Mouse (Mus musculus): ENCODE measurements at regions not wholly inside any gene's neighbourhood (a gene's known extent, or its start where the extent isn't known, plus 50 kb on each side); places are given as distances from the start of the nearest gene placed in this dataset.

DNA sequence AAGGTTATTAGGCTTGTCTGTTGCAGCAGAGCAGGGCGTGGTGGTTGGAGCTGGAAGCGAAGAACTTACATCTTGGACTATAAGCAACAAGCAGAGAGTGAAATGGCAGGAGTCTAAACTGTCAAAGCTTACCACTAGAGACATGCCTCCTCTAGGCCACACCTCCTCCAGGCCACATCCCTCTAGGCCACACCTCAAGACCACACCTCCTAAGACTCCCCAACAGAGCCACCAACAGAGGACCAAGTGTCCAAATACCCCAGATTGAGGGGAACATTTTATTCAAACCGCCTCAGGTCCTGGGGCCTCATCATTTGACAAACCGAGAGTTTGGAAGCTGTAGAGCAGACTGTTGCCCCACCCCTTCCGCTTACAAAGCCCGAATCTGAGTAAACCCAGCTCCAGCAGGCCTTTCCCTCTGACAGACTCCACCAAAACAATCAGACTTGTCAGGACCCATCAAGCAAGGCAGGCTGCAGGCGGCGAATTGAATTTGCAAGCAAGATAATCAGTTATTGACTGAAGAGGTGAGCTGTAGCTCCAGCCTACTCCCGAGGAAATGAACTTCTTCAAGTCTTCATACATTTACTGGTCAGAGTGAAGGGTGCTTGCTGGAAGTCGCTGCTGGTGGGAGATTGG, 253.5 kb upstream of the Kcnab2 start:
- Histone ChIP-seq H3K27ac (replicated peaks) (no peak overlapping the region), H3K9me3 (replicated peaks) (no peaks in the 10 kb centered on the region), H3K27me3 (no peaks in the 10 kb centered on the region), H3K4me3 (replicated peaks) (no peak overlapping the region), H3K4me2 (no peak overlapping the region), H3K4me1 (replicated peaks) (no peaks in the 10 kb centered on the region), H3K36me3 (replicated peaks) (no peaks in the 10 kb centered on the region), H3K9ac (no peak overlapping the region)
- WGBS (ENCODE audit: insufficient replicate concordance) = 42% methylated on average over 10 of the region's 10 CpGs
- no peak for ATAC-seq (ENCODE audit: insufficient read depth)

DNA sequence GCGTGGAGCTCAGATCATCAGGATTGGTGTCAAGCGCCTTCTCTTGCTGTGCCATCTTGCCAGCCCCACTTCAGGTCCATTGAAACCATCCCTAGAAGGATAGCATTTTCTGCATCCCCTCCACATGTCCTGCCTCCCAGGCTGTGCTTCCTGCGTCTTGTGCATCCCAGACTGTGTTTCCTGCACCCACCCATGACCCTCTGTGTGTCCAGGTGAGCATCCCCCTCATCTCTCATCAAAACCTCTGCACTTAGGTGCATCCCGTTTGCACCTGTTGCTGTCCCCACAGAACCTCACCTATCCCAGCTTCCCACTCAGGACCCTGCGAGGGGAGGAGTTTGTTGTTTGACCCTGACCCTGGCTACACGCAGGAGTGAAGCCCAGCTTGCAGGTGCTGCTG, 251.8 kb upstream of the Kcnab2 start:
- Histone ChIP-seq H3K27ac (replicated peaks) (no peak overlapping the region), H3K36me3 (replicated peaks) (no peaks in the 10 kb centered on the region), H3K9me3 (replicated peaks) (no peaks in the 10 kb centered on the region), H3K4me3 (replicated peaks) (no peak overlapping the region), H3K4me2 (no peak overlapping the region), H3K4me1 (replicated peaks) (no peaks in the 10 kb centered on the region), H3K27me3 (no peaks in the 10 kb centered on the region), H3K9ac (no peak overlapping the region)
- 61% methylated on average over 6 of the region's 6 CpGs for WGBS (ENCODE audit: insufficient replicate concordance)
- no peak for ATAC-seq (ENCODE audit: insufficient read depth)

DNA sequence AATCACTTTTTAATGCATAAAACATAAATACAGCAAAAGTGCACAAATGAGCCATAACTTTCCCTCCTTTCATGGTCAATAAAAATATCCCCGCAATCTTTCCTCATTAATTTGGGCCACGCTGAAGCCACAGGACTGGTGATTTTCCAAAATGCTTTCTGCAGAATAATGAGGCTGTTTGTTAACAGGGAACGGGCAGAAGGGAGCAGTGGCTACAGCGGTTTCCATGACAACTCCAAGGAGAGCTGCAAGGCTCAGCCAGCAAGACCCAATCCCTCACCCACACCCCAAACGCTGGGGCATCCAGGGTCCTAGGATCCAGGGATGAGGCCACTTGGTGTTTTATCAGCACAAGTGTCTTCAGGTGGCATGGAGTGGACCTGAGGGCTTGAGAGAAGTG, 248.2 kb upstream of the Kcnab2 start:
- Histone ChIP-seq H3K9ac (no peak overlapping the region), H3K36me3 (replicated peaks) (no peaks in the 10 kb centered on the region), H3K27me3 (no peaks in the 10 kb centered on the region), H3K27ac (replicated peaks) (no peak overlapping the region), H3K4me3 (replicated peaks) (no peak overlapping the region), H3K4me1 (replicated peaks) (no peaks in the 10 kb centered on the region), H3K4me2 (no peak overlapping the region), H3K9me3 (replicated peaks) (no peaks in the 10 kb centered on the region)
- ATAC-seq (ENCODE audit: insufficient read depth) = no peak
- WGBS (ENCODE audit: insufficient replicate concordance) = 56% methylated on average over 5 of the region's 5 CpGs

DNA sequence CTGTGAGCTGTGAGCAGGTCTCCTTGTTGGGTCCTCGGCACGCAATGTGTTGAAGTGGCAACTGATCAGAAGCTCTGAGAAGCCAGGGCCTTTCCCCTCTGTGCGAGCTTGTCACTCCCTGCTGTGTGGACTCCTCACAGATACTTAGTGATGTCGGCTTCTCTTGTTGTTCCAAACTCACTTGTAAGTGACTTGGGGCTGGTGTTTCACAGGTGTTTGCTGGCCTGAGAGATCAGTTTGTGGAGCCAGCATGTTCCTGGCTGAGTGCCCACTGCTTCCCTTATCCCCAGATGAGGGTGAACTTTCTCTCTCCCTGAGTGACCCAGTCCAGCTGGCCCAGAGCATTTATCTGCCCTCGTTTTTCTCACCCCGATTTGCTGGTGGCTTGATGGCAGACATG, 247.8 kb upstream of the Kcnab2 start:
- no peak for ATAC-seq (ENCODE audit: insufficient read depth)
- Histone ChIP-seq H3K27me3 (no peaks in the 10 kb centered on the region), H3K27ac (replicated peaks) (no peak overlapping the region), H3K9ac (no peak overlapping the region), H3K36me3 (replicated peaks) (no peaks in the 10 kb centered on the region), H3K4me1 (replicated peaks) (no peaks in the 10 kb centered on the region), H3K9me3 (replicated peaks) (no peaks in the 10 kb centered on the region), H3K4me3 (replicated peaks) (no peak overlapping the region), H3K4me2 (no peak overlapping the region)
- WGBS (ENCODE audit: insufficient replicate concordance) = 51% methylated on average over 6 of the region's 6 CpGs

DNA sequence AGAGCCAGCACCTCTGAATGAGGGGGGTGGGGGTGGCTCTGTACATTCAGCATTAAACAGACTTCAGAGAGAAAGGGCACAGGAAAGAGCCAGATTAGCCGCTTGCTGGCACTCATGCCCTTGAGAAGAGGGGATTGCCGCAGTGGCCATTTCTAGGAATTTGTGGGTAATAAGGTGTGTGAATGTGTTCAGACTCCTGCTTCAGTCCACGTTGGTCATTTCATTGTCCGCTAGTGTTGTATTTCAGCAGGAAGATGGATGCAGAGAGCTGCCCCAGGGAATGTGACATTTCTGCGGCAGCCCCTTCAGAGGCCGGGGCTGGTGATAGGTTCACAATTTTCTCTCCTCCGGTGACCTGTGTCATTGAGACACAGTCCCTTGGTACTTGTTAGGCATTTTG, 247.1 kb upstream of the Kcnab2 start:
- no peaks in the 10 kb centered on the region for H3K36me3 ChIP-seq (replicated peaks)
- no peak overlapping the region for H3K4me3 ChIP-seq (replicated peaks)
- H3K9me3 ChIP-seq (replicated peaks) = no peaks in the 10 kb centered on the region
- no peak for ATAC-seq (ENCODE audit: insufficient read depth)
- WGBS (ENCODE audit: insufficient replicate concordance) = 69% methylated on average over 7 of the region's 7 CpGs
- no peak overlapping the region for H3K27ac ChIP-seq (replicated peaks)
- no peaks in the 10 kb centered on the region for H3K4me1 ChIP-seq (replicated peaks)
- no peak overlapping the region for H3K4me2 ChIP-seq
- H3K27me3 ChIP-seq = no peaks in the 10 kb centered on the region
- H3K9ac ChIP-seq = no peak overlapping the region

DNA sequence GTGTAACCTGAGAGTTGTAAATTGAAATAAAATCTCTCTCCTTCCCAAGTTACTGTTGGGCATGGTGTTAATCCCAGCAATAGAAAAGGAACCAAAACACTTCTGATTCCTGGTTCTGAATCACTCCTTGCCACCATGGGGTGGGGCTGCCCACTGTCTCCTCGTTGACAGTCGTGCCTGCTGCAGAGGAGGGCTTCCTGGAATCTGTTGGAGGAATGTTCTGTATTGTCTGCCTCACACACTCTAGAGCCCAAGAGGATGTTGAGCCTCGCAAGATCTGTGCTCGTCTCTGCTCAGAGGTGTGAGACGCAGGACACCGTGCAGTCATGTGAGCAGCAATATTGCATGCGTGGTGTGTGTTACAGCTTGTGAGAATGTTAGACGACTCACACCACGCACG, 246.4 kb upstream of the Kcnab2 start:
- no peak for ATAC-seq (ENCODE audit: insufficient read depth)
- WGBS (ENCODE audit: insufficient replicate concordance) = 53% methylated on average over 10 of the region's 10 CpGs
- no peaks in the 10 kb centered on the region for H3K9me3 ChIP-seq (replicated peaks)

DNA sequence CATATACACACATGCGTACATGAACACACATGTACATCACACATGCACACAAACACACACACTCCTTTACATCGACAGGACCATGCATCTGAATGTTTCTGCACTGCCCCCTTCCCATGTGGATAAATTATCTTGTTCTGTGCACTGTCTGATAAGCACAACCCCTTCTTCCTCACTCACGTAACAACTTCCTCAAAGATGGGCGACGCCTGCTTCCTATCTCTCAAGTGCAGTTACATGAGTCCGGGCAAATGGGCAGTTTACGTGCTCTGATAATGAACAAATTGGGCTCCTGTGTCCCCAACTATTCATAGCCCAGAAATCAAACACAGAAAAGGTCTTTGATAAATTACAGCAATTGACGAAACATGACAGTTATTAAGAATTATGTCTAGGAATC, 242.9 kb upstream of the Kcnab2 start:
- WGBS (ENCODE audit: insufficient replicate concordance) = 31% methylated on average over 8 of the region's 8 CpGs
- H3K27me3 ChIP-seq = no peaks in the 10 kb centered on the region
- no peak overlapping the region for H3K27ac ChIP-seq (replicated peaks)
- no peaks in the 10 kb centered on the region for H3K9me3 ChIP-seq (replicated peaks)
- no peaks in the 10 kb centered on the region for H3K4me1 ChIP-seq (replicated peaks)
- no peak overlapping the region for H3K4me2 ChIP-seq
- H3K9ac ChIP-seq = no peak overlapping the region
- no peaks in the 10 kb centered on the region for H3K36me3 ChIP-seq (replicated peaks)
- H3K4me3 ChIP-seq (replicated peaks) = no peak overlapping the region
- ATAC-seq (ENCODE audit: insufficient read depth) = no peak

More for the DNA sequence above, 246.4 kb upstream of the Kcnab2 start:
- Histone ChIP-seq H3K36me3 (replicated peaks) (no peaks in the 10 kb centered on the region), H3K4me2 (no peak overlapping the region), H3K9ac (no peak overlapping the region), H3K4me1 (replicated peaks) (no peaks in the 10 kb centered on the region), H3K27me3 (no peaks in the 10 kb centered on the region), H3K4me3 (replicated peaks) (no peak overlapping the region), H3K27ac (replicated peaks) (no peak overlapping the region)

DNA sequence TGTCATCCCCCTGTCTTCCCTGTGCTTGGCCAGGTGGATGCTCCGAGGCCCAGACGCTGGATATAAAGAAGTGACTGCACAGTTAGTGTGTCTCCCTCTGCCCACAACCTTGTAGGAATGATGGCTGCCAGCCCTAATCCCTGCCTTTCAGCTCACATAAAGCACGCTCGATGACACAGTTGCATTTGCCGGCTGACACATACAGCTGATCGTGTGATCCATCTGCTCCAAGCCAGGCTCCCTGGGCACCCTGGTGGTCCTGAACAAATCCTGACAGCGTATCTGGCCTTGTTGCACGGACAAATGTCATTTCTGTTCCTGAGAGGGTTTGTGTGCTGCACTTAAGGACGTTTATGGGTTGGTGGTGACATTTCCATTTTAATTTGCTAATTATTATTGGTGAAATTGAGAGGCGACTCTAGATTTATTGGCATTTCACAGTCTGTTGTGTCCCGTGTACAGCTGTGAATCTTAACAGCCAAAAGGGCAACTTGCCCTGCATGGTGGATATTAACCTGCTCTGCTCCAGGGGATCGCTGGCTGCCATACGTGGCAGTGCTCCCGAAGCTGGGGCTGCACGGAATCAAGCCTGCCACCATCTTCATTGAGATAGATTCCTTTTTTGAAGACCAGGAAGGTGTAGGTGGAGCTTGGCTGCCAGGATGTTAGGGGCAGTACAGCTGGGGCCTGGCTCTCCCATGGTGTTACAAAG, 241.9 kb upstream of the Kcnab2 start:
- Histone ChIP-seq H3K9me3 (replicated peaks) (no peaks in the 10 kb centered on the region), H3K36me3 (replicated peaks) (no peaks in the 10 kb centered on the region), H3K4me1 (replicated peaks) (no peaks in the 10 kb centered on the region), H3K4me2 (no peak overlapping the region), H3K9ac (no peak overlapping the region), H3K27ac (replicated peaks) (no peak overlapping the region), H3K27me3 (no peaks in the 10 kb centered on the region), H3K4me3 (replicated peaks) (no peak overlapping the region)
- no peak for ATAC-seq (ENCODE audit: insufficient read depth)
- WGBS (ENCODE audit: insufficient replicate concordance) = 72% methylated on average over 15 of the region's 15 CpGs

DNA sequence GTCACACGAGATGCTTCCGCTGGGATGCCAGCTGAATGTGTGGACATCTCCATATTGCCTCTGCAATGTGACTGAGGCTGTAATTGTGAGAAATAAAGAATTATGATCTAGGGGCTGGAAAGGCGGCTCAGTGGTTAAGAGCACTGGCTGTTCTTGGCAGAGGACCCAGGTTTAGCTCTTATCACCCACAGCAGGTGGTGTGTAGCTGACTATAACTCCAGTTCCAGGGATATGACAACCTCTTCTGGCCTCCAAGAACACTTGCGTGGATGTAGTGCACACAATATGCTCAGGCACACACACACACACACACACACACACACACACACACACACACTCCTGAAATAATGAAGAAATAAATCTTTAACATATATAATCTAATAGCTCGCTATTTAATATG, 232.7 kb upstream of the Kcnab2 start:
- ATAC-seq (ENCODE audit: insufficient read depth) = no peak
- H3K4me1 ChIP-seq (replicated peaks) = no peaks in the 10 kb centered on the region
- H3K27me3 ChIP-seq = no peaks in the 10 kb centered on the region
- no peak overlapping the region for H3K9ac ChIP-seq
- no peaks in the 10 kb centered on the region for H3K36me3 ChIP-seq (replicated peaks)
- no peaks in the 10 kb centered on the region for H3K9me3 ChIP-seq (replicated peaks)
- H3K27ac ChIP-seq (replicated peaks) = no peak overlapping the region
- H3K4me3 ChIP-seq (replicated peaks) = no peak overlapping the region
- no peak overlapping the region for H3K4me2 ChIP-seq
- 71% methylated on average over 5 of the region's 5 CpGs for WGBS (ENCODE audit: insufficient replicate concordance)

DNA sequence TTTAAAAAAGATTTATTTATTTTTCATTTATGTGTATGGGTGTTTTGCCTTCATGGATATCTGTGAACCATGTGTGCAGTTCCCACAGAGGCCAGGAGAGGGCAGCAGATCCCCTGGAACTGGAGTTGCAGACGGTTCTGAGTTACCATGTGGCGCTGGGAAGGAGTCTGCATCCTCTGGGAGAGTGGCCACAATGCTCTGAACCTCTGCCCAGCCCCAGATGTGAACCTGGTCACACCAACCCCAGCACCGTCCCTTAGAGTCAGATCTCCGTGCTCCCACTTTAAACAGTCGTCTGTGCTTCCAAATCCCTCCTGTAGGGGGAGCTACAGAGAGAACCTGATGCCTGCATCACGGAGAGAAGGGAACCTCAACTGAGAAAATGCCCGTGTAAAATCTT, 222.5 kb upstream of the Kcnab2 start:
- Histone ChIP-seq H3K9me3 (replicated peaks) (0 out of 2 replicates have a peak, but pooled peaks cover 4% of the 10 kb centered on the region), H3K27me3 (no peaks in the 10 kb centered on the region), H3K36me3 (replicated peaks) (no peaks in the 10 kb centered on the region), H3K4me2 (no peak overlapping the region), H3K4me3 (replicated peaks) (no peak overlapping the region), H3K9ac (no peak overlapping the region), H3K27ac (replicated peaks) (no peak overlapping the region), H3K4me1 (replicated peaks) (no peaks in the 10 kb centered on the region)
- 59% methylated on average over 7 of the region's 7 CpGs for WGBS (ENCODE audit: insufficient replicate concordance)
- no peak for ATAC-seq (ENCODE audit: insufficient read depth)

DNA sequence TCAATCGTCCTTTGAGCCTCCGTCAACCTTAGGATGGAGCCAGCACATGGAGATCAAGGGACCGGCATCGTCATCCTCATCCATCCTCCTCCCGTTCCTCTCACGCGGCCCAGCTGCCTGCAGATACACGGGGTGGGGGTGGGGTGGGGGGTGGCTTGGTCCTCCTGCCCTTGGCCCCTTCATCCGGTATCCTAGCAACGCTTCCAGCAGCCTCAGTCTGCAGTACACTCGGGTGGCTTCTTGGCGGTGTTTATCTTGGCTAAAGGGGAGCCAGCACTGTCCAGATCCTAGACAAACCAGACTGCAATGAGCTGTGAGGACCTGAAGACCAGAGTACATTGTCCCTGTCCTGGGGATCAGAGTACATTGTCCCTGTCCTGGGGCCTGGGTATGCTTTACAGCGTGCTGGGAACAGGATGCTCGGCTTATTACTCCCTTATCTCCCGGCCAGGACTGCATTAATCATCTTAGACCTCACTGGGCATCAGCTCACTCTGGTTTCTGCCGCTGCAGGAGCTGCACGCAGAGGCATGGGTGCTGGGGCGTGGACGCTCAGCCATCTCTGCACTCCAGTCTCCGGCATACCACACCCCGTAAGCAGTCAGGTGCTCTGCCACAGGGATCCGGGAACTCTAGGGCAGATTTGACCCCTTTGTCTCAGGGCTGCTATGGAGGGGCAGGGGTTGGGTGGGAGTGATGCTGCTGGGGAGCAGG, 219.7 kb upstream of the Kcnab2 start:
- Histone ChIP-seq H3K9me3 (replicated peaks) (0 out of 2 replicates have a peak, but pooled peaks cover 4% of the 10 kb centered on the region), H3K4me2 (no peak overlapping the region), H3K4me3 (replicated peaks) (no peak overlapping the region), H3K4me1 (replicated peaks) (no peaks in the 10 kb centered on the region), H3K27me3 (no peaks in the 10 kb centered on the region), H3K36me3 (replicated peaks) (no peaks in the 10 kb centered on the region), H3K27ac (replicated peaks) (no peak overlapping the region), H3K9ac (no peak overlapping the region)
- no peak for ATAC-seq (ENCODE audit: insufficient read depth)
- 43% methylated on average over 22 of the region's 22 CpGs for WGBS (ENCODE audit: insufficient replicate concordance)
